Mouse (Mus musculus): ENCODE data around the gene Mark3. TPM values are rescaled to one million over a fixed set of nuclear protein-coding genes. Genes with fewer than 3 reads are reported as not detected.

The Mark3 gene
- polyA plus RNA-seq, 2 experiments = 18.0 to 24.6 TPM

DNA sequence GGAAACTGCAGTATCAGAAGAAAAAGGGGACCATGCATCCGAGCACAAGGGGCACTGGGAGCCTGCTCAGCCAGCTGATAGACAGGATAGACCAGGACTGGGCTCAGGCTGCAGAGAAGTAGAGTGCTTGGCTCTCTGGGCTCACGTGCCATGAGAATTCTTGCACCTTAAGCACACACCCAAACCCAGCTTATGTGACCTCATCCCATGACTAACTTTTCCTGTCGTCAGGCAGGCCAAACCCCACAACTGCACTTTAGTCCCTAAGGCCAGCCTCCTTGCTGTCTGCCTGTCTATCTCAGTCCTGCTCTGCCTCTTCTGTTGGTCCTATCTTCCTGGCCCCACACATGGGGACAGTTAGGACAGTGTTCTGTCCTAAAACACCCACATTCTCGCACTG is 123.4 kb downstream of the Mark3 start:
- H3K9me3 ChIP-seq (ENCODE audit: control insufficient read depth, low read length) = no peaks in the 10 kb centered on the region
- no peak overlapping the region for H3K27ac ChIP-seq
- ATAC-seq (ENCODE audit: insufficient read depth) (no peak), DNase-seq (ENCODE audit: low read depth in 3 of 3, low spot score in 3 of 3) (no peak)
- no peak for TF ChIP-seq CTCF (IDR thresholded peaks at IDR 0.05; ENCODE audit: low read depth)
- TF ChIP-seq EP300 (IDR thresholded peaks at IDR 0.05; ENCODE audit: low read depth) = no peak
- H3K4me2 ChIP-seq (ENCODE audit: low read depth) = no peak overlapping the region
- peaks cover 2 to 14% of the 10 kb centered on the region in 2 experiments for H3K4me1 ChIP-seq (replicated peaks; ENCODE audit: control insufficient read depth in 2 of 2, insufficient read depth in 2 of 2, low read length in 1 of 2)
- H3K36me3 ChIP-seq (replicated peaks; ENCODE audit: control insufficient read depth, insufficient read depth, low read depth) = no peaks in the 10 kb centered on the region
- H3K9ac ChIP-seq (replicated peaks) = no peak overlapping the region
- H3K27me3 ChIP-seq (ENCODE audit: control insufficient read depth, insufficient read depth, low read length) = no peaks in the 10 kb centered on the region
- 46% methylated on average over 4 of the region's 4 CpGs for WGBS (ENCODE audit: insufficient replicate concordance)
- H3K4me3 ChIP-seq (ENCODE audit: insufficient read depth in 1 of 2, low read depth in 2 of 2, low read length in 2 of 2) = no peak overlapping the region

DNA sequence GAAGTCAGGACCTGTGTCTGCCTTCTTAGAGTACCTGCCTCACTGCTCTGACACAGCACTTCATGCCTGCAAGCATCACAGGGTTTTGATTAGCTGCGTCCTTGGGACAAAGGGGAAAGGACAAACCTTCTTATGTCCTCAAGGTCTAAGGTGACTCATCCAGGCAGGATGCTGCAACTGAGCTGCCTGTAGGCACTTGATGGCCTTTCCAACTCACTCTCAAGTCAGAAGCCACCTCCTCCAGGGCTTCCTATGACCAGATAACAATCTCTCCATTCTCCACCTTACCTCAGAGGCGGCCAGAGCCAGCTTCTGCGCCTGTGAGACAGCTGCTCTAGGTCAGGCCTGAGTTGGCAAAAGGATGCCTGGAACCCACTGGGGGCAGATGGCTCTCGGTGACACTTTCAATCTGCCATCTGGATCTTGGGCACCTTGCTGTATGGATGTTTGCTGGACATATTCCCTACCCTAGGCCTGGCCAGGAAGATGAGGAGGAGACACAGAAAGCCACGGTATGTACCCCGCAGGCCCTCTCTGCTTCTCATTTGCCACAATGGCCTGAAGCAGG is 124.1 kb downstream of the Mark3 start:
- Histone ChIP-seq H3K9ac (replicated peaks) (no peak overlapping the region), H3K4me1 (replicated peaks; ENCODE audit: control insufficient read depth in 2 of 2, insufficient read depth in 2 of 2, low read length in 1 of 2) (peaks cover 2 to 10% of the 10 kb centered on the region in 2 experiments), H3K9me3 (ENCODE audit: control insufficient read depth, low read length) (no peaks in the 10 kb centered on the region), H3K4me2 (ENCODE audit: low read depth) (no peak overlapping the region), H3K27ac (no peak overlapping the region), H3K27me3 (ENCODE audit: control insufficient read depth, insufficient read depth, low read length) (no peaks in the 10 kb centered on the region), H3K4me3 (ENCODE audit: insufficient read depth in 1 of 2, low read depth in 2 of 2, low read length in 2 of 2) (no peak overlapping the region), H3K36me3 (replicated peaks; ENCODE audit: control insufficient read depth, insufficient read depth, low read depth) (no peaks in the 10 kb centered on the region)
- DNase-seq (ENCODE audit: low read depth in 3 of 3, low spot score in 3 of 3) = no peak
- ATAC-seq (ENCODE audit: insufficient read depth) = no peak
- TF ChIP-seq CTCF (IDR thresholded peaks at IDR 0.05; ENCODE audit: low read depth) (no peak), EP300 (IDR thresholded peaks at IDR 0.05; ENCODE audit: low read depth) (no peak)
- 62% methylated on average over 6 of the region's 6 CpGs for WGBS (ENCODE audit: insufficient replicate concordance)

DNA sequence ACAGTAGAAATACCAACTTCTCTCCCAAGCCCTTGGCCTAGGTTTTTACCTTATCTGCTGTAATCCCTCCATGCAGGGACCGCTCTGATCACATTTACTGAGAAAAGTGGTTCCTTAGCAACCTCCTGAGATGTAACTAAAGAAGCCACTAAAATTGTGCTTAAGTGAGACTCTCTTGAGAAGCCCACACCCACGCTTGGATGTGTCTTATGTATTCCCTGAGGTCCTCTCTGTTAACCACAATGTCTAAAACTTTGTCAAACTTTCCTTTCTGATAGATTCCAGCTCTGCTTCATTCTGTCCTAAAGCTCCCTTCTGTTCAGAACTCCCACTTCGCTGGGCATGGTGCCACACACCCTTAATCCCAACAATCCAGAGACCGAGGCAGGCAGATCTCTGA is 125.2 kb downstream of the Mark3 start:
- ATAC-seq (ENCODE audit: insufficient read depth) = no peak
- DNase-seq (ENCODE audit: low read depth in 3 of 3, low spot score in 3 of 3) = no peak
- Histone ChIP-seq H3K4me2 (ENCODE audit: low read depth) (no peak overlapping the region), H3K36me3 (replicated peaks; ENCODE audit: control insufficient read depth, insufficient read depth, low read depth) (no peaks in the 10 kb centered on the region), H3K4me3 (ENCODE audit: insufficient read depth in 1 of 2, low read depth in 2 of 2, low read length in 2 of 2) (no peak overlapping the region), H3K9me3 (ENCODE audit: control insufficient read depth, low read length) (no peaks in the 10 kb centered on the region), H3K9ac (replicated peaks) (no peak overlapping the region), H3K27ac (no peak overlapping the region), H3K27me3 (ENCODE audit: control insufficient read depth, insufficient read depth, low read length) (no peaks in the 10 kb centered on the region), H3K4me1 (replicated peaks; ENCODE audit: control insufficient read depth in 2 of 2, insufficient read depth in 2 of 2, low read length in 1 of 2) (no peaks in the 10 kb centered on the region)
- TF ChIP-seq EP300 (IDR thresholded peaks at IDR 0.05; ENCODE audit: low read depth) (no peak), CTCF (IDR thresholded peaks at IDR 0.05; ENCODE audit: low read depth) (no peak)
- WGBS (ENCODE audit: insufficient replicate concordance) = 67% methylated on average over 4 of the region's 4 CpGs

DNA sequence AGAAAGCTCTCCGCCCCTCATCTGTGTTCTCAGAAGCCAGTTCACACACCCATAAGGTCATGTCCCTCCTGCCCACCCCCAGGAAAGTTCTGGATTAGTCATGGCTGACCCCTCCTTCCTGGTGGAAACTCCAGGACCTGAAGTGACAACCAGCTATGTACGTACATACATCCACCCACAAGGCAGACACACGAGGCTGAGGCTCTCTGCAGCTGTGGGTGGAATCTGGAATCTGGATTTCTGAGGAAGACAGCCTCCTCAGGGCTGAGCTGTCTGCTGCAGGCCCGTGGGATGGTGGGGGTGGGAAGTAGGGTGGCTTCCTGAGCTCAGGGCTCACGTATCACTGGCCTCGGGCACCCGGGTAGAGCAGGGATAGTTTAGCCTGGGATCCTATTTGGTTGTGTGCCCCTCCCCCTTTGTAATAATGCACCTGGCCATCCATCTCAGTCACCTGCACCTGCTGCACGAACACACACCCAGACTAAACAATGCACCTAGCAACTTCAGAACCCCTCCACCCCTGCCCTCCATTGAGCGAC is 126.7 kb downstream of the Mark3 start:
- no peak overlapping the region for H3K27ac ChIP-seq
- TF ChIP-seq EP300 (IDR thresholded peaks at IDR 0.05; ENCODE audit: low read depth) (no peak), CTCF (IDR thresholded peaks at IDR 0.05; ENCODE audit: low read depth) (no peak)
- no peak overlapping the region for H3K4me2 ChIP-seq (ENCODE audit: low read depth)
- no peak overlapping the region for H3K4me3 ChIP-seq (ENCODE audit: insufficient read depth in 1 of 2, low read depth in 2 of 2, low read length in 2 of 2)
- ATAC-seq (ENCODE audit: insufficient read depth) (no peak), DNase-seq (ENCODE audit: low read depth in 3 of 3, low spot score in 3 of 3) (no peak)
- no peaks in the 10 kb centered on the region for H3K27me3 ChIP-seq (ENCODE audit: control insufficient read depth, insufficient read depth, low read length)
- WGBS (ENCODE audit: insufficient replicate concordance) = 58% methylated on average over 9 of the region's 9 CpGs
- no peaks in the 10 kb centered on the region for H3K36me3 ChIP-seq (replicated peaks; ENCODE audit: control insufficient read depth, insufficient read depth, low read depth)
- no peak overlapping the region for H3K9ac ChIP-seq (replicated peaks)
- no peaks in the 10 kb centered on the region for H3K9me3 ChIP-seq (ENCODE audit: control insufficient read depth, low read length)
- no peaks in the 10 kb centered on the region for H3K4me1 ChIP-seq (replicated peaks; ENCODE audit: control insufficient read depth in 2 of 2, insufficient read depth in 2 of 2, low read length in 1 of 2)

DNA sequence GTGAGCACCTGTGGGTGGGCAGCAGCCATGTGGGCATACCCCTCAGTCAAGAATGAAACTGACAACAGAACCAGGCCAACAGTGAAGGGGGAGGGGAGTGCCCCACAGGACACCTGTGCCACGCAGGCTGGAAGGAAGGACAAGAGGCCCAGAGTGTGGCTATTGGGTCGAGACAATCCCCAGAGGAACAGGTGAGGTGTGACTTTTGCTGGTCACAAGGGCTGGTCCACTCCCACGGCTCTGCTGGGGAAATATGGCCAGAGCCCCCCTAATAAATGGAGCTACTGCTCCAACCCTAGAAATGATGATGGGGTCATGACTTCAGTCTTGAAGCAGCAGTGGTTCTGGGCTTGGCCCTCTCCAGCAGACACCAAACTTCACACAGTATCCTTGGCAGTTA is 129.0 kb downstream of the Mark3 start:
- H3K9me3 ChIP-seq (ENCODE audit: control insufficient read depth, low read length) = no peaks in the 10 kb centered on the region
- H3K4me3 ChIP-seq (ENCODE audit: insufficient read depth in 1 of 2, low read depth in 2 of 2, low read length in 2 of 2) = no peak overlapping the region
- H3K36me3 ChIP-seq (replicated peaks; ENCODE audit: control insufficient read depth, insufficient read depth, low read depth) = no peaks in the 10 kb centered on the region
- no peak overlapping the region for H3K9ac ChIP-seq (replicated peaks)
- TF ChIP-seq EP300 (IDR thresholded peaks at IDR 0.05; ENCODE audit: low read depth) = no peak
- no peak for TF ChIP-seq CTCF (IDR thresholded peaks at IDR 0.05; ENCODE audit: low read depth)
- no peaks in the 10 kb centered on the region for H3K4me1 ChIP-seq (replicated peaks; ENCODE audit: control insufficient read depth in 2 of 2, insufficient read depth in 2 of 2, low read length in 1 of 2)
- no peak overlapping the region for H3K4me2 ChIP-seq (ENCODE audit: low read depth)
- ATAC-seq (ENCODE audit: insufficient read depth) (no peak), DNase-seq (ENCODE audit: low read depth in 3 of 3, low spot score in 3 of 3) (no peak)
- no peaks in the 10 kb centered on the region for H3K27me3 ChIP-seq (ENCODE audit: control insufficient read depth, insufficient read depth, low read length)
- whole genome bisulfite sequencing (ENCODE audit: insufficient replicate concordance) = 64% methylated on average over 3 of the region's 3 CpGs
- H3K27ac ChIP-seq = no peak overlapping the region

Data from liver, embryonic 14.5 days (tissue).